Mouse (Mus musculus): ENCODE measurements around the gene Gm38393. TPM values are rescaled to one million over a fixed set of nuclear protein-coding genes. Genes with fewer than 3 reads are reported as not detected.
A peak's percentile ranks its signal among the peaks of the same experiment; 100 is the strongest.

Gene Gm38393
- polyA plus RNA-seq (2016; fragmentation: Nextera tagmentation; extraction: Ambion mirVana), result 0.43 and 1.5 TPM in 2 replicates

DNA sequence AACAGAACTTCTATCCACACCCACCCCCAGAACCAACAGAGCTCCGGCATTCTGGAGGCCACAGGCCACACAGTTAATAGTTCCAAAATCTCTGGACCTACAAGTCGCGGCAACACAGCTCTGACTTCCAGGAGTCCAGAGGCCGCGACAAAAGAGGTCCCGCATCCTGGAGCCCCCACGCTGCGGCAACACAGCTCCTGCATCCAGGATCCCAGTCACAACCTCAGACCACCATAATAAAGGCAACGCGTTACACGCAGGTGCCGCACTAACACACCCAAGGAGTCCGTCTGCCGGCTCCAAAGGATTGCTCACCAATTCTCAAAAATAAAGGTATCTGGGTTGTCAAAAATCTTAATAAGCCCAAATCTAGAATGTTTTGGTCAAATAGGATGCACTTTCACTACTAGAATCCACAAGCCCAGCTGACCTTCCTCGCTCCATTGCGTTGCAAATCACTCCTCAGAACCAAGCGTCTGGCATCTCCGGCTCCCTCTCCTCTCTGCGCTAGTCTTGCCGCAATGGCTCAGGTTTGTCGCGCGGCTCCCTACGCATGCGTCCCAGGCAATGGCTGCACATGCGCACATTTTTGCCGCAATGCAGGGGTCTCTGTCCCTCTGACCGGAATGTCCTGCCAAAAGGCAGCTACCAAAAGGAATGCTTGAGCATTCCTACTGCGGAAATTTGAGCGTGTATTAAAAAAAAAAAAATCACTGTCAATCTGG is at the start of gene Gm38393, which contains the start of gene Snurf:
Gm38393 (minus strand) TSS at position 459 of the 725 bp plus-strand sequence.
Snurf (minus strand) TSS at position 444 of the 725 bp plus-strand sequence.
- peak; percentile 75 for ATAC-seq (ENCODE audit: insufficient number of reproducible peaks, insufficient read depth, low FRiP score, low TSS enrichment)
- Histone ChIP-seq H3K9ac (peak within 1 kb of the TSS; percentile 37), H3K36me3 (no peaks in the 10 kb centered on the region), H3K4me1 (no peaks in the 10 kb centered on the region), H3K4me2 (replicated peaks) (peak within 1 kb of the TSS; percentile 51), H3K4me3 (peak within 1 kb of the TSS; percentile 52), H3K27me3 (no peaks in the 10 kb centered on the region), H3K27ac (peak within 1 kb of the TSS; percentile 68; the same call in 1 of the 2 replicates), H3K9me3 (peaks cover 13% of the 10 kb centered on the region)
- WGBS, result 46% methylated on average over 30 of the region's 30 CpGs

DNA sequence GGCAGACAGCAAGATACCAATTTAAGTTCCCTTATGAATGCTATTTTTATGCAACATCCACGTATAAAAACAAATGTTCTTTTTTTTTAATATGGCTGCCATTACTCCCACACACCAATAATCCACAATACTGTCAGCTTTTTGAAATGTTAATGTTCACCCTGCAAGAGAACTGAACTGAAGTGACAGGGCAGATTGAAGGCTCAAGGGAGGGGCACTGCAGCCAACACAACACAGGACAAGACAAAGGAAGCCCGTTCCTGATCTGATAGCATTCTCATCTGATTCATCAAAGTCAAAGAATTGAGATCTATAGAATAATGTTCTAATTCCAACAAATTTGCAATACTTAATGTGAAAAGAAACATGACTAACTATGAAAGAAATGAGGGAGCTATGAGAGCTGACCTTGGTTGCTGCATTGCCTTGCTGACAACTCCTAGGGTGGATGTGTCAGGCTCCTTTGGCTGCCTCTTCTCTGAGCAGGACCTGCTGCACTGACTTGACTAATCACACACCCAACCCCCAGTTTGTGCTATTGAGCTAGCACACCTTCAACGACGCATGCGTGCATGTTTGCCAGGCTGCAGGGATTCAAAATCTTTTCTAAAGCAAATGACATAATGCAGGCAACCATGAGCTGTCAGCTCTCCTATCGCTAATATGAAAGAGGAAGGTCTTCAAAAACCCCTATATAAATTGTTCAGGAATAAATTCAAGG is 42.8 kb upstream of the Gm38393 start:
- Histone ChIP-seq H3K9me3 (no peaks in the 10 kb centered on the region), H3K27me3 (no peaks in the 10 kb centered on the region), H3K36me3 (no peaks in the 10 kb centered on the region), H3K9ac (no peak overlapping the region), H3K4me3 (no peak overlapping the region), H3K27ac (no peak overlapping the region), H3K4me2 (replicated peaks) (no peak overlapping the region), H3K4me1 (no peaks in the 10 kb centered on the region)
- no peak for ATAC-seq (ENCODE audit: insufficient number of reproducible peaks, insufficient read depth, low FRiP score, low TSS enrichment)
- WGBS, result 77% methylated on average over 6 of the region's 6 CpGs

DNA sequence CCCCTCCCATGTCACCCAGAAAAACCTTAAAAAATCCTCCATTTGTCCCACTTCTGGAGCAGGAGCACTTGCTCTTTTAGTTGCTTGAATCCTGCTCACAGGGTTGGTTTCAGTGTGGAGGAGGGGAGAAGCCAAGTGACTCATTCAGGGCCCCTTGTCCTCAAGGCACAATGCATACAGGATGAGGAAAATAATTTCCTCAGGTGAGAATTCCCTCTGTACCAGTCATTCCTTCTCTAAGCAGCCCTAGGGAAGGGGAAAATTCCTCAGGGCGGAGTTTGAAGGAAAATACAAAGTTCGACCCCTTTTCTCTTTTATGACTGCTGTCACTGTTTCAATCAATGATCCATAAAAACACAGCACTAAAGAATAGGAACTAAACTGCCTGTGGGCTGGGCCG is 8.3 kb upstream of the Gm38393 start:
- no peaks in the 10 kb centered on the region for H3K27me3 ChIP-seq
- WGBS, result 66% methylated on average over 3 of the region's 3 CpGs
- H3K4me2 ChIP-seq (replicated peaks), result no peak overlapping the region
- H3K4me3 ChIP-seq, result no peak overlapping the region
- H3K9ac ChIP-seq, result no peak overlapping the region
- H3K36me3 ChIP-seq, result no peaks in the 10 kb centered on the region
- no peak for ATAC-seq (ENCODE audit: insufficient number of reproducible peaks, insufficient read depth, low FRiP score, low TSS enrichment)
- H3K27ac ChIP-seq, result no peak overlapping the region
- H3K4me1 ChIP-seq, result no peaks in the 10 kb centered on the region
- H3K9me3 ChIP-seq, result no peaks in the 10 kb centered on the region

DNA sequence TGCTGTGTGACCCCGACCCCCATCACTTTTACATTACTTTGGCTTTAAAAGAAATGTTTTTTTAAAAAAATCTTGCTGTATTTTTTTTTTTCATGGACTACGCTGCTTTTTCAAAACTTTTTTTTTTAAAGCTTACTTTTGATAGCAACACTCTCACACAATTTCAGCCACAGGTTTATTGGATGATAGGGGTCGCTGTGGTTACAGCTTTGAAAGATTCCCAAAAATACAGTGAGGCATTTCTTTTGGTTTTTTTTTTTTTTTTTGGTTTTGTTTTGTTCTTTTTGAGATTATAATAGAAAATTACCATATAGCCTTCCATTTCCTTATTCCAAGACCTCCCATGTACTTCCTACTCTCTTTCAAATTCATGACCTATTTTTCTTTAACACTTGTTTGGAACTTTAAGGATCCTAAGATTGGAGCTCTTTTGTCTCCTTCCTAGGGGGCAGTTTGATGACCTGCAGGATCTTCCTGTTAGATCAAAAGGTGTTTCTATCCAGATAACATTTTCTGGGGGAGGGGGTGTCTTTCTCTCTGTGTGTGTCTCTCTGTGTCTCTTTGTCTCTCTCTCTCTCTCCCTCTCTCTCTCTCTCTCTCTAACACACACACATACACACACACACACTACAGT is 3.0 kb upstream of the Gm38393 start:
- ATAC-seq (ENCODE audit: insufficient number of reproducible peaks, insufficient read depth, low FRiP score, low TSS enrichment), result no peak
- no peak overlapping the region for H3K9ac ChIP-seq
- H3K4me2 ChIP-seq (replicated peaks), result no peak overlapping the region
- no peaks in the 10 kb centered on the region for H3K36me3 ChIP-seq
- no peak overlapping the region for H3K4me3 ChIP-seq
- 42% methylated on average over 3 of the region's 3 CpGs for WGBS
- H3K4me1 ChIP-seq, result no peaks in the 10 kb centered on the region
- no peak overlapping the region for H3K27ac ChIP-seq
- H3K9me3 ChIP-seq, result peaks cover 13% of the 10 kb centered on the region
- H3K27me3 ChIP-seq, result no peaks in the 10 kb centered on the region

GRCm38 (mm10) chr7:60006262-60006661 is 1.4 kb upstream of the Gm38393 start:
- Histone ChIP-seq H3K36me3 (no peaks in the 10 kb centered on the region), H3K9me3 (peaks cover 13% of the 10 kb centered on the region), H3K4me1 (no peaks in the 10 kb centered on the region), H3K4me2 (replicated peaks) (no peak overlapping the region), H3K27ac (no peak overlapping the region), H3K4me3 (no peak overlapping the region), H3K27me3 (no peaks in the 10 kb centered on the region), H3K9ac (no peak overlapping the region)
- ATAC-seq (ENCODE audit: insufficient number of reproducible peaks, insufficient read depth, low FRiP score, low TSS enrichment), result no peak
- WGBS, result 44% methylated on average over 2 of the region's 2 CpGs

GRCm38 (mm10) chr7:60003921-60004605 is 801 bp downstream of the Gm38393 start:
- WGBS, result 48% methylated on average over 22 of the region's 22 CpGs
- H3K4me2 ChIP-seq (replicated peaks), result peak overlapping the region; percentile 51
- no peaks in the 10 kb centered on the region for H3K36me3 ChIP-seq
- H3K4me1 ChIP-seq, result no peaks in the 10 kb centered on the region
- H3K27me3 ChIP-seq, result no peaks in the 10 kb centered on the region
- H3K27ac ChIP-seq, result peak overlapping the region; percentile 68; the same call in 1 of the 2 replicates
- peak; percentile 85 for ATAC-seq (ENCODE audit: insufficient number of reproducible peaks, insufficient read depth, low FRiP score, low TSS enrichment)
- peaks cover 13% of the 10 kb centered on the region for H3K9me3 ChIP-seq
- peak overlapping the region; percentile 52 for H3K4me3 ChIP-seq
- H3K9ac ChIP-seq, result peak overlapping the region; percentile 37

GRCm38 (mm10) chr7:60003006-60003865 is 1.6 kb downstream of the Gm38393 start:
- Histone ChIP-seq H3K4me3 (peak overlapping the region; percentile 52), H3K9ac (peak overlapping the region; percentile 37), H3K27ac (0 out of 2 replicates have a peak overlapping the region, but pooled peaks have one; percentile 68), H3K4me2 (replicated peaks) (peak overlapping the region; percentile 51), H3K9me3 (peaks cover 13% of the 10 kb centered on the region), H3K27me3 (no peaks in the 10 kb centered on the region), H3K36me3 (no peaks in the 10 kb centered on the region), H3K4me1 (no peaks in the 10 kb centered on the region)
- peak; percentile 18 for ATAC-seq (ENCODE audit: insufficient number of reproducible peaks, insufficient read depth, low FRiP score, low TSS enrichment)
- WGBS, result 50% methylated on average over 12 of the region's 12 CpGs

GRCm38 (mm10) chr7:59978646-59979045 is 26.2 kb downstream of the Gm38393 start:
- Histone ChIP-seq H3K9me3 (no peaks in the 10 kb centered on the region), H3K27ac (no peak overlapping the region), H3K36me3 (no peaks in the 10 kb centered on the region), H3K27me3 (no peaks in the 10 kb centered on the region), H3K9ac (no peak overlapping the region), H3K4me3 (no peak overlapping the region), H3K4me1 (no peaks in the 10 kb centered on the region), H3K4me2 (replicated peaks) (no peak overlapping the region)
- ATAC-seq (ENCODE audit: insufficient number of reproducible peaks, insufficient read depth, low FRiP score, low TSS enrichment), result no peak
- WGBS, result 59% methylated on average over 1 of the region's 1 CpGs
